8 mouse cellular contexts compared by ENCODE assay signal in genomic region chr10:127739661-127740161, GRCm38 (mm10). TPM values are rescaled to one million over a fixed set of nuclear protein-coding genes. Genes with fewer than 3 reads are reported as not detected.
DNase-seq lines count a peak whose midpoint lies in the region; ATAC-seq and TF ChIP-seq lines count a peak whose summit lies in the region.

No protein-coding gene starts in this region.

- H3K4me1 ChIP-seq in limb, embryonic 14.5 days (ENCODE audit: control insufficient read depth, insufficient read depth, low read length): peaks cover 10% of the 10 kb centered on the region
- H3K4me1 ChIP-seq in neural tube, embryonic 11.5 days (ENCODE audit: control insufficient read depth, insufficient read depth, low read length): peaks cover 6% of the 10 kb centered on the region; the same call in 1 of the 2 replicates

- peak; percentile 62 for DNase-seq in adrenal gland, postnatal 14 days
- DNase-seq in adrenal gland, adult 18-20 months (ENCODE audit: low spot score in 2 of 2): no peak
- peak; percentile 21 for DNase-seq in spleen, adult 12 weeks (ENCODE audit: low spot score)
- DNase-seq in spleen, adult 18-20 months: no peak
- peak; percentile 49 for DNase-seq in heart, postnatal 4 days
- no peak for DNase-seq in limb, embryonic 14.5 days (ENCODE audit: low spot score)
- DNase-seq in neural tube, embryonic 11.5 days (ENCODE audit: low spot score): peak; percentile 60
- no peak for DNase-seq in frontal cortex, adult 2 months (ENCODE audit: extremely low spot score in 1 of 2, low spot score in 1 of 2)

- peak; percentile 36 for ATAC-seq in limb, embryonic 14.5 days (ENCODE audit: low FRiP score, low read depth)
- peak; percentile 45; the same call in 1 of the 2 replicates for ATAC-seq in neural tube, embryonic 11.5 days (ENCODE audit: insufficient read depth, low FRiP score, low TSS enrichment)

- no peaks in the 10 kb centered on the region for H3K9me3 ChIP-seq in limb, embryonic 14.5 days (ENCODE audit: control insufficient read depth, low read length)
- no peaks in the 10 kb centered on the region for H3K9me3 ChIP-seq in neural tube, embryonic 11.5 days (ENCODE audit: control insufficient read depth, low read length)

- peak overlapping the region; percentile 78 for H3K4me2 ChIP-seq in limb, embryonic 14.5 days (replicated peaks; ENCODE audit: low read depth, low read length, severe bottlenecking)
- H3K4me2 ChIP-seq in neural tube, embryonic 11.5 days (ENCODE audit: low read depth): peak overlapping the region; percentile 53

- H3K27ac ChIP-seq in limb, embryonic 14.5 days (replicated peaks; ENCODE audit: low read depth, low read length): peak overlapping the region; percentile 79
- H3K27ac ChIP-seq in neural tube, embryonic 11.5 days (ENCODE audit: low read depth, low read length): peak overlapping the region; percentile 56

- WGBS in limb, embryonic 14.5 days: under 1% methylated on average over 22 of the region's 55 CpGs
- WGBS in neural tube, embryonic 11.5 days: under 1% methylated on average over 31 of the region's 55 CpGs

- H3K4me3 ChIP-seq in limb, embryonic 14.5 days (replicated peaks; ENCODE audit: low read length): peak overlapping the region; percentile 90
- H3K4me3 ChIP-seq in neural tube, embryonic 11.5 days (ENCODE audit: low read depth, low read length): peak overlapping the region; percentile 99

- no peak for TF ChIP-seq POLR2A in limb, embryonic 14.5 days (IDR thresholded peaks at IDR 0.05; ENCODE audit: borderline replicate concordance, extremely low read depth, insufficient read depth, insufficient read length)

- H3K36me3 ChIP-seq in limb, embryonic 14.5 days (ENCODE audit: control insufficient read depth, insufficient read depth, low read length): peaks cover 33% of the 10 kb centered on the region
- H3K36me3 ChIP-seq in neural tube, embryonic 11.5 days (ENCODE audit: control insufficient read depth, insufficient read depth, low read length): peaks cover 26% of the 10 kb centered on the region

- peak overlapping the region; percentile 98 for H3K9ac ChIP-seq in limb, embryonic 14.5 days (ENCODE audit: low read depth, low read length, severe bottlenecking)
- peak overlapping the region; percentile 98 for H3K9ac ChIP-seq in neural tube, embryonic 11.5 days (ENCODE audit: low read length)

- no peaks in the 10 kb centered on the region for H3K27me3 ChIP-seq in limb, embryonic 14.5 days (ENCODE audit: control insufficient read depth, insufficient read depth, low read length)
- H3K27me3 ChIP-seq in neural tube, embryonic 11.5 days (ENCODE audit: control insufficient read depth, insufficient read depth, low read length): no peaks in the 10 kb centered on the region

RNA-seq across cellular contexts. Expression of gene Zbtb39, which starts 0.4 kb away (rescaled TPM):
- total RNA-seq in adrenal gland, postnatal 14 days (2021): 11.6 and 12.2 TPM in 2 replicates
- 10 to 100 TPM; 12.3 to 13.1 TPM for total RNA-seq in adrenal gland, adult 18-20 months (2021)
- 1 to 10 TPM; 9.6 to 9.8 TPM for total RNA-seq in heart, postnatal 4 days (2021)
- 10.7 and 12.5 TPM in 2 replicates for polyA plus RNA-seq in limb, embryonic 14.5 days (2012; rRNA removed)
- 4.2 and 4.4 TPM in 2 replicates for polyA plus RNA-seq in limb, embryonic 14.5 days (2014; fragmentation: Nextera tagmentation; extraction: Ambion mirVana)
- 7.0 and 8.0 TPM in 2 replicates for polyA plus RNA-seq in neural tube, embryonic 11.5 days (2014; fragmentation: Nextera tagmentation; extraction: Ambion mirVana)
- 6.0 and 6.1 TPM in 2 replicates for polyA plus RNA-seq in frontal cortex, adult 2 months (2012; rRNA removed)

RNA-seq across cellular contexts. Expression of gene Gpr182, which starts 11.8 kb away (rescaled TPM):
- 12.0 and 14.2 TPM in 2 replicates for total RNA-seq in adrenal gland, postnatal 14 days (2021)
- 10 to 100 TPM in 1 of 2 experiments, 1 to 10 TPM in 1; 4.6 to 11.4 TPM for total RNA-seq in adrenal gland, adult 18-20 months (2021)
- total RNA-seq in heart, postnatal 4 days (2021): 1 to 10 TPM; 5.6 to 6.8 TPM
- polyA plus RNA-seq in limb, embryonic 14.5 days (2012; rRNA removed): 0.88 and 1.4 TPM in 2 replicates
- polyA plus RNA-seq in limb, embryonic 14.5 days (2014; fragmentation: Nextera tagmentation; extraction: Ambion mirVana): 0.39 and 0.40 TPM in 2 replicates
- polyA plus RNA-seq in neural tube, embryonic 11.5 days (2014; fragmentation: Nextera tagmentation; extraction: Ambion mirVana): 0.29 and 0.38 TPM in 2 replicates
- 1.1 and 1.9 TPM in 2 replicates for polyA plus RNA-seq in frontal cortex, adult 2 months (2012; rRNA removed)

RNA-seq across cellular contexts. Expression of gene Tac2, which starts 15.4 kb away (rescaled TPM):
- total RNA-seq in adrenal gland, postnatal 14 days (2021): not detected in 2 replicates
- total RNA-seq in adrenal gland, adult 18-20 months (2021): not detected
- not detected for total RNA-seq in heart, postnatal 4 days (2021)
- polyA plus RNA-seq in limb, embryonic 14.5 days (2012; rRNA removed): 0.58 and 15.2 TPM in 2 replicates
- 0.44 and 0.84 TPM in 2 replicates for polyA plus RNA-seq in limb, embryonic 14.5 days (2014; fragmentation: Nextera tagmentation; extraction: Ambion mirVana)
- polyA plus RNA-seq in neural tube, embryonic 11.5 days (2014; fragmentation: Nextera tagmentation; extraction: Ambion mirVana): 0.49 and 0.57 TPM in 2 replicates
- 34.9 and 38.9 TPM in 2 replicates for polyA plus RNA-seq in frontal cortex, adult 2 months (2012; rRNA removed)

RNA-seq across cellular contexts. Expression of gene Rdh1, which starts 19.8 kb away (rescaled TPM):
- total RNA-seq in adrenal gland, postnatal 14 days (2021): 0.94 and 1.9 TPM in 2 replicates
- 1 to 10 TPM; 2.4 to 5.9 TPM for total RNA-seq in adrenal gland, adult 18-20 months (2021)
- under 1 TPM; 0.14 TPM for total RNA-seq in heart, postnatal 4 days (2021)
- polyA plus RNA-seq in limb, embryonic 14.5 days (2012; rRNA removed): 0.11 and 0.12 TPM in 2 replicates
- polyA plus RNA-seq in limb, embryonic 14.5 days (2014; fragmentation: Nextera tagmentation; extraction: Ambion mirVana): 0.08 TPM in 1 of 2 replicates, not detected in the other
- polyA plus RNA-seq in neural tube, embryonic 11.5 days (2014; fragmentation: Nextera tagmentation; extraction: Ambion mirVana): not detected in 2 replicates
- 0.11 and 0.18 TPM in 2 replicates for polyA plus RNA-seq in frontal cortex, adult 2 months (2012; rRNA removed)

RNA-seq across cellular contexts. Expression of gene Rdh16f1, which starts 19.9 kb away (rescaled TPM):
- total RNA-seq in adrenal gland, postnatal 14 days (2021): 1.4 and 2.6 TPM in 2 replicates
- 1 to 10 TPM; 3.9 to 7.3 TPM for total RNA-seq in adrenal gland, adult 18-20 months (2021)
- under 1 TPM in 1 of 2 experiments, not detected in 1; 0.14 TPM for total RNA-seq in heart, postnatal 4 days (2021)
- 0.15 and 0.16 TPM in 2 replicates for polyA plus RNA-seq in limb, embryonic 14.5 days (2012; rRNA removed)
- polyA plus RNA-seq in limb, embryonic 14.5 days (2014; fragmentation: Nextera tagmentation; extraction: Ambion mirVana): 0.59 TPM in 1 of 2 replicates, not detected in the other
- polyA plus RNA-seq in neural tube, embryonic 11.5 days (2014; fragmentation: Nextera tagmentation; extraction: Ambion mirVana): 0.13 TPM in 1 of 2 replicates, not detected in the other
- polyA plus RNA-seq in frontal cortex, adult 2 months (2012; rRNA removed): 0.17 and 0.40 TPM in 2 replicates

Comparison
In these comparisons a context has a peak if more than half of its experiments do, and no peak if none do; other contexts are left out.
1. DNase-seq: peak in adrenal gland, postnatal 14 days (single experiment), spleen, adult 12 weeks (single experiment), heart, postnatal 4 days (single experiment) and neural tube, embryonic 11.5 days (single experiment); none in adrenal gland, adult 18-20 months (0 of 2), spleen, adult 18-20 months (0 of 2), limb, embryonic 14.5 days (single experiment) and frontal cortex, adult 2 months (0 of 2).